Mouse (Mus musculus): ENCODE measurements at regions not wholly inside any gene's neighbourhood (a gene's known extent, or its start where the extent isn't known, plus 50 kb on each side); places are given as distances from the start of the nearest gene placed in this dataset.

- TF ChIP-seq CTCF (IDR thresholded peaks at IDR 0.05; ENCODE audit: extremely low read depth, insufficient read depth, insufficient read length, insufficient replicate concordance) (no peak), POLR2A (IDR thresholded peaks at IDR 0.05; ENCODE audit: low read depth, low read length) (no peak)
These were observed 92.7 kb downstream of the Hhipl2 start for GRCm38 (mm10) chr1:183510759-183511158.
